Mouse (Mus musculus) spleen, adult 2 months (tissue): Measurements from ENCODE around the gene Ppef1. TPM values are rescaled to one million over a fixed set of nuclear protein-coding genes. Genes with fewer than 3 reads are reported as not detected.

Source experiments
- DNase-seq, 2 experiments: peaks; one replicate each; pipeline versions ENCODE4 v3.0.0 to v3.0.0-alpha.2; 2012 to 2021; ENCODE audit warnings: low spot score in 2 of 2, low read depth in 1 of 2
- H3K27ac ChIP-seq: fragments of 200-500 bp; 2 replicates; pipeline ENCODE4 v1.5.1; 2012; ENCODE audit warnings: low read length, inconsistent platforms; ENCODE audit not compliant: insufficient read depth
- H3K27me3 ChIP-seq: fragments of 200-500 bp; 2 replicates; pipeline ENCODE4 v1.6.1; 2012; ENCODE audit warnings: mild to moderate bottlenecking, moderate library complexity, low read length, inconsistent platforms; ENCODE audit not compliant: control insufficient read depth, insufficient read depth
- H3K36me3 ChIP-seq: fragments of 200-500 bp; 2 replicates; pipeline ENCODE4 v1.6.1; 2012; ENCODE audit warnings: mild to moderate bottlenecking, low read length, inconsistent platforms; ENCODE audit not compliant: control insufficient read depth, insufficient read depth
- H3K4me1 ChIP-seq: fragments of 200-500 bp; 2 replicates; pipeline ENCODE4 v1.6.1; 2011; ENCODE audit warnings: inconsistent platforms; ENCODE audit not compliant: control insufficient read depth, insufficient read depth, insufficient read length
- H3K4me3 ChIP-seq: fragments of 200-500 bp; 2 replicates; pipeline ENCODE4 v1.5.1; 2011; ENCODE audit warnings: mild to moderate bottlenecking, inconsistent platforms; ENCODE audit not compliant: insufficient read depth, insufficient read length; ENCODE audit errors: extremely low read depth
- CTCF ChIP-seq: fragments of 200-500 bp; IDR thresholded peaks from 2 replicates; pipeline ENCODE4 v1.5.1; 2011; ENCODE audit warnings: mild to moderate bottlenecking, inconsistent platforms; ENCODE audit not compliant: insufficient read depth, insufficient read length, insufficient replicate concordance; ENCODE audit errors: extremely low read depth
- POLR2A ChIP-seq: fragments of 200-500 bp; IDR thresholded peaks from 2 replicates; pipeline ENCODE4 v1.6.1; 2011; ENCODE audit warnings: low read depth, low read length, inconsistent platforms
- WGBS: fragments of 180-500 bp; shearing (Covaris S2); methylation state at CpG from one replicate; pipeline ENCODE4 v1.1.7; 2018; 5-methylcytosine and 5-hydroxymethylcytosine counted together
- polyA plus RNA-seq: library from polyadenylated mRNA; depleted of rRNA; stranded (reverse); fragments of >200 nt; gene quantifications from 2 replicates; pipeline ENCODE4 v1.2.3, GENCODE M21; 2012

Gene Ppef1
- polyA plus RNA-seq, 1 experiment, result not detected

DNA sequence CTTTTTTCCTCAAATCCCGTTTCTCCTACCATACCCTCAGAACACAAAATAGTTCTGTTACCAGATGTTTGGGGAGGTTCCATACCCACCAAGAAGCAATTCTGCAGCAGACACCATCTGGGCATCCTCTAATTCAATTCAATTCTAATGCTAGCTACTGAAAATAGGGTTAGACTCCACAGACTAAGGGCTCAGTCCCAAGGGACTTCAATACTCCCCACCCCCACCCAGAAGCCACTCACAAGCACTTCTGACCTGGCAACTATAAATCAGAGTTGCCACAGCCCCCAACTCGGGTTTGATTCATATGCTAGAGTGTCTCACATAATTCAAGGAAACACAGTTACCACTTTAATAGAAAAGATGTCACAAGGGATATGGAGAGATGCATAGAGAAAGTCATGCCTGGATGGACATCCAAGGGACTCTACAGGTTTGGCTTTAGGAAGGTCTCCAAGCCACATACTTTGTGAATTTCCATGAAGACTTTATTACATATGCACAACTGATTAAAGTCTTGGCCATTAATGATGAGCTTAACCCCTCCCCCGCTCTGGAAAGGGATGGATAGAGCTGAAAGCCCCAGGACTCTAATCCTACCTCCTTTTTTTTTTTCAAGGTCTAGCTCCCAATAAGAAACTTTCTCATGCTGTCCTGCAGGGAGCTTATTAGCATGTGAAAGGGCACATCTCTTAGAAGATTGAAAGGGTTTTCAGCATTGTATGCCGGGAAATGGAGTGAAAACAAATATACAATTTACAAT is 124.5 kb downstream of the Ppef1 start:
- TF ChIP-seq CTCF, result no peak
- TF ChIP-seq POLR2A, result no peak
- Histone ChIP-seq H3K4me3 (no peak overlapping the region), H3K4me1 (no peaks in the 10 kb centered on the region), H3K27me3 (no peaks in the 10 kb centered on the region), H3K27ac (no peak overlapping the region), H3K36me3 (no peaks in the 10 kb centered on the region)
- no peak for DNase-seq
- 69% methylated on average over 4 of the region's 4 CpGs for WGBS

DNA sequence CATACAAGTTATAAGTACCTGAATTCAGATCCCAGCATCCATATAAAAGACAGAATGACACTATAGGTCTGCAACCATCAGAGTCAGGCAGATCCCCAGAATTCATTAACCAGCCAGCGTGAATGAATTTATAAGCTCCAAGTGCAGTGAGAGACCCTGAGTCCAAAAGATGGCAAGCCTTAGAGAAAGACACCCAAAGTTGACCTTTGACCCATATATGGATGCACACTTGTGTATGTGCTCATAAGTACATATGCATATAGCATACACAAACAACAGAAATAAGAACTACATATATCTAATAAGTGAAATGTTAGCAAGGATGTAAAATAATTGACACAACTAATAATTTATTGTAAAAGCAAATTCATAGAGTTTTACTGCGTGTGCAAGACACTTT is 125.1 kb downstream of the Ppef1 start:
- Histone ChIP-seq H3K36me3 (no peaks in the 10 kb centered on the region), H3K27me3 (no peaks in the 10 kb centered on the region), H3K4me3 (no peak overlapping the region), H3K27ac (no peak overlapping the region), H3K4me1 (no peaks in the 10 kb centered on the region)
- 83% methylated on average over 2 of the region's 2 CpGs for WGBS
- DNase-seq, result no peak
- TF ChIP-seq CTCF (no peak), POLR2A (no peak)

DNA sequence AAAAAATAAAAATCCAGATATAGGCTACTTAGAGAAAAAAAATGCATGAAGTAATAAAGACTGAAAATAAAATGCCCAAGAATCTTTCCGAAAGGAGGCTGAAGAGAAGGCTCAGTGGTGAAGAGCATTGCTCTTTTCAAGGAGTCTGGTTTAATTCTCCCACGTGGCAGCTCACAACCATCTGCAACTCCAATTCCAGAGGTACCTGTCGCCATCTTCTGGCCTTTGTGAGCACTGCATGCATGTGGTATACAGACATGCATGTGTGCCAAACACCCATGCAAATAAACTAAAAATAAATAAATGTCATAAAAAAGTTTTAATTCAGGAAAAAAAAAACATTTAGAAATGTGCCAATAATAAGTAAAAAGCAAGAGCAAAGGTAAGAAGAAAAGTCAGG is 125.7 kb downstream of the Ppef1 start:
- H3K27me3 ChIP-seq, result no peaks in the 10 kb centered on the region
- H3K27ac ChIP-seq, result no peak overlapping the region
- 34% methylated on average over 3 of the region's 3 CpGs for WGBS
- no peaks in the 10 kb centered on the region for H3K4me1 ChIP-seq
- TF ChIP-seq CTCF (no peak), POLR2A (no peak)
- no peak overlapping the region for H3K4me3 ChIP-seq
- DNase-seq, result peak; percentile 1 to 5
- H3K36me3 ChIP-seq, result no peaks in the 10 kb centered on the region

DNA sequence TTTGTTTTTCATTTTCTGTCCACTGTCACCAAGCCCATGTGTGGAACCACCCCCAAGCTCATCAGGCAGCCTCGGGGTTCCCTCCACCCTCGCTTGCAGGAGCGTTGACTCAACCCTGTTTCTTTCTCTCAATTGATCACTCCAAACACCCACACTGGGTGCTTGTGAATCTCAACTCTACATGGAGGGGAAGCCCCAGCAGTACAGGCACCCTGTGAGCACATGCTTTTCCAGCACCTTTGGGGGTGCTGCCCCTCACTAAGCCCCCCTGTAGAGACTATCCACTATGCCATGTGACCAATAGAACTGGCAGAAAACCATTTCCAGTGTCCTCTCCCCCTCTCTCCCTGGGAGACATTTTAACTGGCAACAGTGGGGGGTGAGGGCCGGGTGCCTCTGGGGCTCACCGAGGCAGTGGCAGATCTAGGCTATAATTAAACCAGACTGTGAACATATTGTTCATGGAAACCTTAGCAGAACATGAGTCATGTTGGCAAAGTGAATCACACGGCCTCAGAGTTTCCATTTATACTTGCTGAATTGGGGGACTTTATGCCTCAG is 131.5 kb downstream of the Ppef1 start:
- Histone ChIP-seq H3K4me1 (no peaks in the 10 kb centered on the region; the same call in 1 of the 2 replicates), H3K27me3 (no peaks in the 10 kb centered on the region), H3K4me3 (no peak overlapping the region), H3K36me3 (no peaks in the 10 kb centered on the region), H3K27ac (no peak overlapping the region)
- no peak for DNase-seq
- no peak for TF ChIP-seq CTCF
- no peak for TF ChIP-seq POLR2A
- WGBS, result 58% methylated on average over 6 of the region's 6 CpGs

DNA sequence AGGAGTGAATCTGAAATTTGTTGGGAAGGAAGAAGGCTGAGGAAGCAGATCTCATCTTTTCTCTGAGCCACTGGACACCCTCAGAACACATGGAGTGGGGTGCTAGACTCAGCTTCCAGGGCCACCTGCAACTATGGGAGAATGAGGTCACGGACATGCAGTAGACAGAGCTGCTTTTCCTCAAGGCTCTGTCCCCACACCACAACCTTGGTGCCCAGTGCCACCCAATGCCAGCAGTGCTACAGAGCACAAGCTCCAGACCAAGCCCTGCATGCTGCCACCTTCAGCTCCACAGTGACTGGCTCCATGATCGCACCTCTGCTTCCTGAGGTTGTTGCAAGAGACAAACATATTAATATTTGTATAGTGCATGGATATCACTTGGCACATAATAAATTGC is 132.2 kb downstream of the Ppef1 start:
- Histone ChIP-seq H3K4me3 (no peak overlapping the region), H3K4me1 (peaks cover 3% of the 10 kb centered on the region; the same call in 1 of the 2 replicates), H3K27ac (no peak overlapping the region), H3K27me3 (no peaks in the 10 kb centered on the region), H3K36me3 (no peaks in the 10 kb centered on the region)
- TF ChIP-seq POLR2A, result no peak
- no peak for TF ChIP-seq CTCF
- WGBS, result 87% methylated on average over 2 of the region's 2 CpGs
- no peak for DNase-seq

DNA sequence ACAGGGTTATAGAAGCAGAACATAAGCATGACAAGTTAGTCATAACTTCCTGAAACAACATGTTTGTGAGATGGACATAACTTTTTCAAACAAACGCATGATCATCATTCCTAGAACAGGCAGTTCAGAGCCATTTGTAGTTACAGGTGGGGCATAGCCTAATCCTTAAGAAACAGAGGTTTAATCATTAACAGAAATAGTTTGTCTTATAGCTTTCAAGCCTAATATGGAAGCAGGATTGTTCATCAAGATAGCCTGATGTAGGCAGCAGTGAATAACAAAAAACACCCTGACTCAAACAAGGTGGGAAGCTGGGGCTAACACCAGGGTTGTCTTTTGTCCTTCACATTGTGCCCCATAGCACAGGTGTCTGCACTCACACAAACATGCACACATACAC is 132.8 kb downstream of the Ppef1 start:
- Histone ChIP-seq H3K4me3 (no peak overlapping the region), H3K27ac (no peak overlapping the region), H3K27me3 (no peaks in the 10 kb centered on the region), H3K4me1 (peaks cover 4% of the 10 kb centered on the region; the same call in 1 of the 2 replicates), H3K36me3 (no peaks in the 10 kb centered on the region)
- DNase-seq, result no peak
- WGBS, result 77% methylated on average over 1 of the region's 1 CpGs
- TF ChIP-seq CTCF (no peak), POLR2A (no peak)

DNA sequence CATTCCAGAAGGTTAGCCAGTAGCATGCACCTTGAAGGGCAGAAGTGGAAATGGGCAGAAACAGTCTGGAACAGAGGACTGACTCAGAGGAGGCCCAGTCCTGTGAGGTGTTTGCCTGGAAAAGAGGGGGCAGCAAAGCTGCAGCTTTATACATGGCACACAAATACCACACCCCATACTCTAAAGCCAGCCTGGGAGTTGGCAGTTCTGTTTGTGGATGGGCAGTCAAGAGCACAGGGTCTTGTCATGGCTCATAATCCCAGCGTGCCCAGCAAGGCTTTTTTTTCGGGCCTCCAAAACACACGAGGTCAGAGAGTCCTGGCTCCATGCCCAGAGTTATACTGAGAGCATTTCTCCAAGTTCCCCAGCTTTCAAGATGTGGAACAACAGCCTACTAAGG is 134.5 kb downstream of the Ppef1 start:
- H3K36me3 ChIP-seq, result no peaks in the 10 kb centered on the region
- no peak for DNase-seq
- H3K4me1 ChIP-seq, result peaks cover 4% of the 10 kb centered on the region; the same call in 1 of the 2 replicates
- WGBS, result 34% methylated on average over 3 of the region's 3 CpGs
- TF ChIP-seq CTCF (no peak), POLR2A (no peak)
- no peak overlapping the region for H3K27ac ChIP-seq
- no peak overlapping the region for H3K4me3 ChIP-seq
- no peaks in the 10 kb centered on the region for H3K27me3 ChIP-seq
